Mouse (Mus musculus): ENCODE measurements around the gene Il2rb. TPM values are rescaled to one million over a fixed set of nuclear protein-coding genes. Genes with fewer than 3 reads are reported as not detected.

Gene Il2rb
- total and polyA plus RNA-seq, 3 experiments, result 0.04 TPM; not detected in 2

GRCm38 (mm10) chr15:78452929-78453328, 42.1 kb downstream of the Il2rb start:
- Histone ChIP-seq H3K9ac (ENCODE audit: control insufficient read depth, low read depth, low read length, poor library complexity, severe bottlenecking) (no peak overlapping the region), H3K36me3 (ENCODE audit: control insufficient read depth in 1 of 2, insufficient read depth in 2 of 2, low read length in 2 of 2) (peaks cover 0 to 6% of the 10 kb centered on the region in 2 experiments; a peak in 2 of 4 replicates), H3K27ac (ENCODE audit: control insufficient read depth, low read depth, low read length) (no peak overlapping the region), H3K4me3 (ENCODE audit: control insufficient read depth in 1 of 2, insufficient read depth in 1 of 2, low read depth in 2 of 2, low read length in 2 of 2) (no peak overlapping the region), H3K4me1 (ENCODE audit: control insufficient read depth in 1 of 2, insufficient read depth in 2 of 2, low read length in 2 of 2) (peaks cover 3 to 24% of the 10 kb centered on the region in 2 experiments; a peak in 2 of 4 replicates), H3K79me2 (ENCODE audit: control insufficient read depth, insufficient read depth, low read length, poor library complexity) (no peaks in the 10 kb centered on the region; the same call in 1 of the 2 replicates), H3K27me3 (ENCODE audit: control insufficient read depth in 1 of 2, insufficient read depth in 2 of 2, low read length in 2 of 2) (no peaks in the 10 kb centered on the region), H3K9me3 (replicated peaks; ENCODE audit: insufficient read depth, low read length) (no peaks in the 10 kb centered on the region)
- DNase-seq (ENCODE audit: low read depth, low spot score), result no peak
- no peak for TF ChIP-seq MYB (IDR thresholded peaks at IDR 0.05; ENCODE audit: low read depth, low read length)
- TF ChIP-seq E2F4 (IDR thresholded peaks at IDR 0.05; ENCODE audit: borderline replicate concordance, low read depth, low read length), result no peak
- TF ChIP-seq POLR2AphosphoS2 (IDR thresholded peaks at IDR 0.05; ENCODE audit: low read length), result no peak
- TF ChIP-seq USF2 (IDR thresholded peaks at IDR 0.05; ENCODE audit: borderline replicate concordance in 1 of 2, insufficient read depth in 1 of 2, low read depth in 1 of 2, low read length in 2 of 2), result no peak
- no peak for TF ChIP-seq TBP (IDR thresholded peaks at IDR 0.05; ENCODE audit: low read depth, low read length)
- no peak for TF ChIP-seq RCOR1 (IDR thresholded peaks at IDR 0.05; ENCODE audit: low read depth, low read length)
- TF ChIP-seq ZKSCAN1 (IDR thresholded peaks at IDR 0.05; ENCODE audit: low read depth, low read length), result no peak
- no peak for TF ChIP-seq MAZ (IDR thresholded peaks at IDR 0.05; ENCODE audit: low read depth, low read length)
- no peak for TF ChIP-seq TCF12 (IDR thresholded peaks at IDR 0.05; ENCODE audit: low read depth, low read length)
- TF ChIP-seq NELFE (IDR thresholded peaks at IDR 0.05; ENCODE audit: low read depth, low read length), result no peak
- TF ChIP-seq ETS1 (IDR thresholded peaks at IDR 0.05; ENCODE audit: low read depth, low read length), result no peak
- no peak for TF ChIP-seq HCFC1 (IDR thresholded peaks at IDR 0.05; ENCODE audit: low read depth, low read length)
- TF ChIP-seq MYC (IDR thresholded peaks at IDR 0.05; ENCODE audit: low read depth, low read length), result no peak
- no peak for TF ChIP-seq ZNF384 (IDR thresholded peaks at IDR 0.05; ENCODE audit: low read depth, low read length)
- TF ChIP-seq CHD1 (IDR thresholded peaks at IDR 0.05; ENCODE audit: low read depth, low read length), result no peak
- no peak for TF ChIP-seq GABPA (IDR thresholded peaks at IDR 0.05; ENCODE audit: low read depth, low read length)

- H3K9me3 ChIP-seq (replicated peaks; ENCODE audit: insufficient read depth, low read length), result no peaks in the 10 kb centered on the region
- no peak overlapping the region for H3K27ac ChIP-seq (ENCODE audit: control insufficient read depth, low read depth, low read length)
- H3K4me3 ChIP-seq (ENCODE audit: control insufficient read depth in 1 of 2, insufficient read depth in 1 of 2, low read depth in 2 of 2, low read length in 2 of 2), result no peak overlapping the region
- H3K27me3 ChIP-seq (ENCODE audit: control insufficient read depth in 1 of 2, insufficient read depth in 2 of 2, low read length in 2 of 2), result no peaks in the 10 kb centered on the region
- peaks cover 0 to 6% of the 10 kb centered on the region in 2 experiments; a peak in 2 of 4 replicates for H3K36me3 ChIP-seq (ENCODE audit: control insufficient read depth in 1 of 2, insufficient read depth in 2 of 2, low read length in 2 of 2)
- peak; percentile 33 for DNase-seq (ENCODE audit: low read depth, low spot score)
- H3K9ac ChIP-seq (ENCODE audit: control insufficient read depth, low read depth, low read length, poor library complexity, severe bottlenecking), result no peak overlapping the region
- H3K4me1 ChIP-seq (ENCODE audit: control insufficient read depth in 1 of 2, insufficient read depth in 2 of 2, low read length in 2 of 2), result peaks cover 3 to 24% of the 10 kb centered on the region in 2 experiments; a peak in 2 of 4 replicates
- no peaks in the 10 kb centered on the region; the same call in 1 of the 2 replicates for H3K79me2 ChIP-seq (ENCODE audit: control insufficient read depth, insufficient read depth, low read length, poor library complexity)
- no peak for TF ChIP-seq NELFE (IDR thresholded peaks at IDR 0.05; ENCODE audit: low read depth, low read length)
- no peak for TF ChIP-seq CHD1 (IDR thresholded peaks at IDR 0.05; ENCODE audit: low read depth, low read length)
- no peak for TF ChIP-seq ZC3H11A (IDR thresholded peaks at IDR 0.05; ENCODE audit: low read depth, low read length)
- no peak for TF ChIP-seq USF2 (IDR thresholded peaks at IDR 0.05; ENCODE audit: borderline replicate concordance in 1 of 2, insufficient read depth in 1 of 2, low read depth in 1 of 2, low read length in 2 of 2)
- TF ChIP-seq UBTF (IDR thresholded peaks at IDR 0.05; ENCODE audit: borderline replicate concordance, insufficient read depth, low read depth, low read length), result no peak
Measured at GRCm38 (mm10) chr15:78451201-78451600, 43.9 kb downstream of the Il2rb start.

All from MEL (cell line).